ENCODE assay signal across 20 mouse cellular contexts in genomic region chr3:116319696-116320095, GRCm38 (mm10).
A peak's percentile ranks its signal among the peaks of the same experiment; 100 is the strongest.
DNase-seq lines count a peak whose midpoint lies in the region; ATAC-seq lines count a peak whose summit lies in the region.
"Had no signal": no experiment of that assay in that cellular context is flagged by ENCODE, and none has a peak within 500 bp of the region (broad histone marks: within the 10 kb centered on the region; RNA-seq: fewer than 3 reads in every experiment).

No protein-coding gene starts in this region.

- peak; percentile 21 for DNase-seq in adrenal gland, adult 2 months
- DNase-seq in adrenal gland, postnatal 25 days, result no peak
- DNase-seq in frontal cortex, postnatal 10 days (ENCODE audit: low spot score in 2 of 2), result no peak
- DNase-seq in brain, adult 2 months (ENCODE audit: low read depth, low spot score), result peak; percentile 50
- no peak for DNase-seq in urinary bladder, postnatal 36 days (ENCODE audit: low spot score in 2 of 2)
- DNase-seq: adrenal gland, adult 8-10 months; adrenal gland, postnatal 10 days; adrenal gland, postnatal 14 days; adrenal gland, postnatal 36 days; B cell, adult 2 months; cerebellum, adult 11 months; cerebellum, adult 11-12 months; cerebellum, adult 18-20 months; cerebellum, adult 2 months; cerebellum, adult 8-10 months; cerebellum, adult 9-10 months had no signal

- peak; percentile 92 for ATAC-seq in frontal cortex, adult (ENCODE audit: low TSS enrichment)
- ATAC-seq: activated CD4-positive, CD25-positive, alpha-beta regulatory T cell, adult 4 months; CD4-positive, CD25-positive, alpha-beta regulatory T cell, adult 4 months; Patski had no signal

Comparison
In these comparisons a context has a peak if more than half of its experiments do, and no peak if none do; other contexts are left out.
1. DNase-seq: peak in adrenal gland, adult 2 months (single experiment) and brain, adult 2 months (single experiment); none in adrenal gland, postnatal 25 days (single experiment), frontal cortex, postnatal 10 days (0 of 2) and urinary bladder, postnatal 36 days (0 of 2).